Mouse (Mus musculus) erythroblast, embryonic 14.5 days (primary cell): ENCODE data around the gene Rrbp1.

Source experiments
- GATA1 ChIP-seq: IDR thresholded peaks from 2 replicates; pipeline ENCODE4 v1.6.1; 2012; ENCODE audit warnings: low read length, inconsistent platforms, mixed read lengths
- TAL1 ChIP-seq: IDR thresholded peaks from 3 replicates; pipeline ENCODE4 v1.6.1; 2012; ENCODE audit warnings: low read length, inconsistent platforms, mixed read lengths

DNA sequence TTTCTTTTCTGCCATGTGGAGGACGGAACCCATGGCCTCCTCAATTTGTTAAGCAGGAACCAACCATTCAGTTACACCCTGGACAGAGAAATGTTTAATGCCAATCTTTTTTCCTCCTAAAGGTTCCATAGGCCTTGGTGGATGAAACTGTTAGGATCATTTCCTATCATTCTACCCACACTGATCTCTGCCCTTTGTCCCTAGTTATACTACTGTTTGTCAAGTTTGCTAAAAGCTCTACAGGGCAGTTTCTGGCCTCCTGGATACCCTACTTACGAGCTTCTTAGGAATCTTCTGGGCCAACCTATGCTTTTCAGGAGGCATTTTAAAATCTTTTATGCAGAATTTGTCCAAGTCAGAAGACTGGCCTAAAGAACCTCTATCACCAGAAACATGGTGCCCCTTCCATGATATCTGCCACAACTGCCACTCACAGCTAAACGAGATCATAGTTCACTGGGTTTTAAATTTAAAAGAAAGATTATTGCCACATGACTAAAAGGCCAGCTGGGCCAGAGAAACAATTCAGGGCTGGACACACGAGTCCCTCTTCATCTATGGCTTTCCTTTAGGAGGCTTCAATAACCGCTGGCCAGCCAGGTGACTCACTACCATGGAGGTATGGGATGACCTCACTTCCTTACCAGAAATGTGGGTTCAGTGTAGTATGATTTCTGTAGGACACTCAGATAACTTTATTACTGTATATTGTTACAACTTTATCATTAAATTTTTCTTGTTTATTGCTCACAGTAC, 8.7 kb downstream of the Rrbp1 start:
- TF ChIP-seq GATA1 (no peak), TAL1 (no peak)
